Mouse (Mus musculus): Measurements from ENCODE around the gene Pde10a.

DNA sequence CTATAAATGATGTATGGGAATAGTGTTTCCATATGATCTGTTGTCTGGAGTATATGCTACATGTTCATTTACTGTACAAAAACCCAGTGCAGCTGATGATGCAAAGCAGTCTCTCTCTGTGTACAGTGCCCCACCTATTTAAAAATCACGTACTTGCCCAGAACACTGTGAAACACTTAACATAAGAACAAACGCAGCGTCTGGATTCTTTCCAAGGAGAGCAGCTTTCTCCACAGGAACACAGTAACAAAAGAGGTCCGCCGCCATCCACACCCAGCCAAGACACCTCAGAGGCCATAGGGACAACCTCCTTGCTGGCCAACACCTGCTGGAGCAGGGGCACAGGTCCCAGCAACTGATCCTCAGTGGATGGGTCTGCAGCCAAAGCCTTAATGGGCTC lies 460.5 kb downstream of the Pde10a start:
- TF ChIP-seq CTCF (IDR thresholded peaks at IDR 0.05; ENCODE audit: low read depth, low read length) (no peak), POLR2A (IDR thresholded peaks at IDR 0.05; ENCODE audit: extremely low read depth, insufficient read depth, low read length) (no peak)
